Mouse (Mus musculus) liver, embryonic 14.5 days (tissue): ENCODE data around the gene Gm49384. TPM values are rescaled to one million over a fixed set of nuclear protein-coding genes. Genes with fewer than 3 reads are reported as not detected.

Experiments
- ATAC-seq: fragments of 200-750 bp; cut with Nextera tagmentation; 2 replicates; pipeline ENCODE4 v1.8.0; 2017; ENCODE audit warnings: moderate number of reproducible peaks, mild to moderate bottlenecking, moderate library complexity; ENCODE audit not compliant: insufficient read depth
- DNase-seq, 3 experiments: peaks; one replicate each; pipeline ENCODE4 v3.0.0-alpha.2; 2012 to 2013; ENCODE audit warnings: low read depth in 3 of 3, low spot score in 3 of 3
- H3K27ac ChIP-seq: fragments of 300-500 bp; sonication (generic); 2 replicates; pipeline ENCODE4 v1.5.1; 2014; ENCODE audit warnings: moderate library complexity, mild to moderate bottlenecking, control low read depth, inconsistent platforms
- H3K27me3 ChIP-seq: fragments of 300-500 bp; sonication (generic); 2 replicates; pipeline ENCODE4 v1.6.1; 2014; ENCODE audit warnings: mild to moderate bottlenecking, low read length, moderate library complexity; ENCODE audit not compliant: control insufficient read depth, insufficient read depth
- H3K36me3 ChIP-seq: fragments of 300-500 bp; sonication (generic); replicated peaks from 2 replicates; pipeline ENCODE4 v1.6.1; 2014; ENCODE audit warnings: low read depth; ENCODE audit not compliant: control insufficient read depth, insufficient read depth
- H3K4me1 ChIP-seq, 2 experiments: fragments of 200-500 bp in 1 of 2; fragments of 300-500 bp in 1 of 2; sonication (generic) in 1 of 2; replicated peaks; 2 replicates each; pipeline ENCODE4 v1.6.1; 2012 to 2014; ENCODE audit warnings: antibody characterized with exemption in 1 of 2, inconsistent platforms in 1 of 2, low read length in 1 of 2; ENCODE audit not compliant: control insufficient read depth in 2 of 2, insufficient read depth in 2 of 2
- H3K4me2 ChIP-seq: fragments of 300-500 bp; sonication (generic); 2 replicates; pipeline ENCODE4 v1.6.1; 2014; ENCODE audit warnings: low read depth, mild to moderate bottlenecking, control low read depth, moderate library complexity
- H3K4me3 ChIP-seq, 2 experiments: fragments of 200-500 bp in 1 of 2; fragments of 300-500 bp in 1 of 2; sonication (generic) in 1 of 2; 2 replicates each; pipeline ENCODE4 v1.5.1; 2012 to 2014; ENCODE audit warnings: low read depth in 2 of 2, low read length in 2 of 2, mild to moderate bottlenecking in 2 of 2, control low read depth in 1 of 2, inconsistent platforms in 1 of 2, moderate library complexity in 1 of 2; ENCODE audit not compliant: insufficient read depth in 1 of 2
- H3K9ac ChIP-seq: fragments of 300-500 bp; sonication (generic); replicated peaks from 2 replicates; pipeline ENCODE4 v1.6.1; 2014; ENCODE audit warnings: mild to moderate bottlenecking, control low read depth, moderate library complexity
- H3K9me3 ChIP-seq: fragments of 300-500 bp; sonication (generic); 2 replicates; pipeline ENCODE4 v1.6.1; 2016; ENCODE audit warnings: low read length, mixed read lengths; ENCODE audit not compliant: control insufficient read depth
- CTCF ChIP-seq: IDR thresholded peaks from 2 replicates; pipeline ENCODE4 v1.5.1; 2016; ENCODE audit warnings: antibody characterized with exemption, low read depth, control low read depth
- EP300 ChIP-seq: IDR thresholded peaks from 2 replicates; pipeline ENCODE4 v1.6.1; 2016; ENCODE audit warnings: antibody characterized with exemption, low read depth
- WGBS: fragments of 180-500 bp; shearing (Covaris S2); extraction: QIAGEN DNeasy Blood & Tissue Kit; methylation state at CpG from one replicate; pipeline ENCODE4 v1.1.7; 2014; ENCODE audit not compliant: insufficient replicate concordance; 5-methylcytosine and 5-hydroxymethylcytosine counted together
- polyA plus RNA-seq, 2 experiments: library from polyadenylated mRNA; depleted of rRNA in 1 of 2; stranded (reverse) in 1 of 2; unstranded in 1 of 2; fragments of >200 nt; fragmentation: Nextera tagmentation in 1 of 2; extraction: Ambion mirVana in 1 of 2; gene quantifications; 2 replicates each; pipeline versions ENCODE4 v1.2.1 to v1.2.3; 2012 to 2014

Gene Gm49384
- polyA plus RNA-seq (2012; rRNA removed) (1.2 and 8.0 TPM in 2 replicates), polyA plus RNA-seq (2014; fragmentation: Nextera tagmentation; extraction: Ambion mirVana) (16.3 and 17.4 TPM in 2 replicates)

GRCm38 (mm10) chr12:69204052-69204833 lies at the start of gene Gm49384:
TSS of gene Gm49384 (minus strand) at chr12:69204267.
- DNase-seq: no peak
- Histone ChIP-seq H3K4me3 (no peak within 1 kb of the TSS), H3K27ac (no peak within 1 kb of the TSS), H3K4me2 (no peak within 1 kb of the TSS), H3K4me1 (peaks cover 0 to under 1% of the 10 kb centered on the region in 2 experiments; a peak in 1 of 4 replicates), H3K9ac (no peak within 1 kb of the TSS), H3K36me3 (peaks cover 46% of the 10 kb centered on the region), H3K27me3 (no peaks in the 10 kb centered on the region), H3K9me3 (no peaks in the 10 kb centered on the region)
- TF ChIP-seq EP300 (no peak), CTCF (no peak)
- no peak for ATAC-seq
- 79% methylated on average over 16 of the region's 16 CpGs for WGBS

- Histone ChIP-seq H3K36me3 (no peaks in the 10 kb centered on the region), H3K4me2 (no peak overlapping the region), H3K9me3 (no peaks in the 10 kb centered on the region), H3K9ac (no peak overlapping the region), H3K27me3 (no peaks in the 10 kb centered on the region), H3K4me3 (no peak overlapping the region), H3K27ac (no peak overlapping the region), H3K4me1 (peaks cover 3 to 5% of the 10 kb centered on the region in 2 experiments; a peak in 1 of 4 replicates)
- no peak for DNase-seq
- TF ChIP-seq EP300 (no peak), CTCF (no peak)
- WGBS: 81% methylated on average over 1 of the region's 1 CpGs
- ATAC-seq: no peak
Measured at GRCm38 (mm10) chr12:69253806-69254205, 49.7 kb upstream of the Gm49384 start.

GRCm38 (mm10) chr12:69250756-69251155 lies 46.7 kb upstream of the Gm49384 start:
- Histone ChIP-seq H3K4me1 (0 out of 4 replicates have a peak, but pooled peaks cover 0 to 3% of the 10 kb centered on the region in 2 experiments), H3K4me3 (no peak overlapping the region), H3K27ac (no peak overlapping the region), H3K4me2 (no peak overlapping the region), H3K9ac (no peak overlapping the region), H3K27me3 (no peaks in the 10 kb centered on the region), H3K36me3 (no peaks in the 10 kb centered on the region), H3K9me3 (no peaks in the 10 kb centered on the region)
- ATAC-seq (0 out of 2 replicates have a peak, but pooled peaks have one; percentile 51), DNase-seq (no peak)
- WGBS: 21% methylated on average over 8 of the region's 8 CpGs
- no peak for TF ChIP-seq EP300
- TF ChIP-seq CTCF: no peak

GRCm38 (mm10) chr12:69249766-69250165 lies 45.7 kb upstream of the Gm49384 start:
- Histone ChIP-seq H3K9ac (no peak overlapping the region), H3K4me3 (no peak overlapping the region), H3K4me2 (no peak overlapping the region), H3K9me3 (no peaks in the 10 kb centered on the region), H3K27me3 (no peaks in the 10 kb centered on the region), H3K36me3 (no peaks in the 10 kb centered on the region), H3K4me1 (0 out of 4 replicates have a peak, but pooled peaks cover 0 to 3% of the 10 kb centered on the region in 2 experiments), H3K27ac (no peak overlapping the region)
- ATAC-seq (no peak), DNase-seq (no peak)
- WGBS: 78% methylated on average over 4 of the region's 4 CpGs
- TF ChIP-seq CTCF: no peak
- no peak for TF ChIP-seq EP300

GRCm38 (mm10) chr12:69241771-69242431 lies 37.8 kb upstream of the Gm49384 start:
- no peak overlapping the region for H3K27ac ChIP-seq
- H3K36me3 ChIP-seq: no peaks in the 10 kb centered on the region
- TF ChIP-seq CTCF (no peak), EP300 (no peak)
- WGBS: under 1% methylated on average over 63 of the region's 64 CpGs
- DNase-seq (peak in 2 of 3 experiments; percentile 20 to 29), ATAC-seq (peak; percentile 80)
- H3K4me2 ChIP-seq: peak overlapping the region; percentile 96
- no peaks in the 10 kb centered on the region for H3K27me3 ChIP-seq
- peak overlapping the region; percentile 64 to 74 for H3K4me3 ChIP-seq
- H3K9me3 ChIP-seq: no peaks in the 10 kb centered on the region
- H3K4me1 ChIP-seq: peaks cover 5 to 8% of the 10 kb centered on the region in 2 experiments; a peak in 3 of 4 replicates
- H3K9ac ChIP-seq: peak overlapping the region; percentile 82
